Mouse (Mus musculus) lung, adult 2 months (tissue): ENCODE measurements around the gene Zbtb5. TPM values are rescaled to one million over a fixed set of nuclear protein-coding genes. Genes with fewer than 3 reads are reported as not detected.
A peak's percentile ranks its signal among the peaks of the same experiment; 100 is the strongest.

Experiments
- DNase-seq: peaks from one replicate; pipeline ENCODE4 v3.0.0; 2022
- H3K4me1 ChIP-seq: fragments of 200-500 bp; 2 replicates; pipeline ENCODE4 v1.6.1; 2011; ENCODE audit warnings: low read length; ENCODE audit not compliant: control insufficient read depth, insufficient read depth
- H3K4me3 ChIP-seq: fragments of 200-500 bp; replicated peaks from 2 replicates; pipeline ENCODE3; 2011; ENCODE audit warnings: low read depth, mild to moderate bottlenecking, control low read depth, low read length; ENCODE audit errors: extremely low read depth
- CTCF ChIP-seq: fragments of 200-500 bp; IDR thresholded peaks from 2 replicates; pipeline ENCODE4 v1.5.1; 2011; ENCODE audit warnings: mild to moderate bottlenecking, low read length, control low read depth; ENCODE audit not compliant: insufficient read depth
- POLR2A ChIP-seq: fragments of 200-500 bp; IDR thresholded peaks from 2 replicates; pipeline ENCODE4 v1.6.1; 2011; ENCODE audit warnings: low read depth, mild to moderate bottlenecking, control low read depth, low read length, borderline replicate concordance; ENCODE audit errors: extremely low read depth
- WGBS: fragments of 180-500 bp; shearing (Covaris S2); methylation state at CpG from one replicate; pipeline ENCODE4 v1.1.7; 2018; 5-methylcytosine and 5-hydroxymethylcytosine counted together
- polyA plus RNA-seq: library from polyadenylated mRNA; depleted of rRNA; stranded (reverse); fragments of >200 nt; gene quantifications from 2 replicates; pipeline ENCODE4 v1.2.3, GENCODE M21; 2012

Zbtb5 gene
- polyA plus RNA-seq, 1 experiment = 12.5 TPM

- 93% methylated on average over 5 of the region's 5 CpGs for WGBS
- no peak for DNase-seq
- TF ChIP-seq POLR2A = no peak
- TF ChIP-seq CTCF = no peak
- Histone ChIP-seq H3K4me3 (no peak overlapping the region), H3K4me1 (no peaks in the 10 kb centered on the region)
Observed at GRCm38 (mm10) chr4:44990560-44990959, 21.7 kb downstream of the Zbtb5 start.

GRCm38 (mm10) chr4:44983131-44983740 lies 29.0 kb downstream of the Zbtb5 start:
- no peak for TF ChIP-seq CTCF
- no peak for TF ChIP-seq POLR2A
- 70% methylated on average over 10 of the region's 10 CpGs for WGBS
- Histone ChIP-seq H3K4me3 (no peak overlapping the region), H3K4me1 (peaks cover 3% of the 10 kb centered on the region)
- no peak for DNase-seq

GRCm38 (mm10) chr4:44982440-44983130 lies 29.6 kb downstream of the Zbtb5 start:
- H3K4me3 ChIP-seq = no peak overlapping the region
- DNase-seq = no peak
- peaks cover 3% of the 10 kb centered on the region for H3K4me1 ChIP-seq
- 70% methylated on average over 11 of the region's 11 CpGs for WGBS
- no peak for TF ChIP-seq POLR2A
- no peak for TF ChIP-seq CTCF

- WGBS = 29% methylated on average over 5 of the region's 5 CpGs
- DNase-seq = no peak
- TF ChIP-seq CTCF (no peak), POLR2A (no peak)
- peak overlapping the region; percentile 95 for H3K4me3 ChIP-seq
- H3K4me1 ChIP-seq = peaks cover 3% of the 10 kb centered on the region
Observed at GRCm38 (mm10) chr4:44981974-44982287, 30.3 kb downstream of the Zbtb5 start.

- TF ChIP-seq POLR2A = peak; percentile 81
- 0 out of 2 replicates have a peak, but pooled peaks have one; percentile 4 for TF ChIP-seq CTCF
- DNase-seq = peak; percentile 78
- WGBS = 1% methylated on average over 40 of the region's 40 CpGs
Observed at GRCm38 (mm10) chr4:44981280-44981973, 30.8 kb downstream of the Zbtb5 start, which contains the start of gene Grhpr. Gene Grhpr, plus strand, starts transcription at chr4:44981395.

GRCm38 (mm10) chr4:44979794-44980338 lies 32.3 kb downstream of the Zbtb5 start:
- H3K4me1 ChIP-seq = peaks cover 3% of the 10 kb centered on the region
- TF ChIP-seq CTCF (no peak), POLR2A (no peak)
- WGBS = 49% methylated on average over 7 of the region's 7 CpGs
- H3K4me3 ChIP-seq = no peak overlapping the region
- DNase-seq = no peak

More at GRCm38 (mm10) chr4:44981280-44981973, 30.8 kb downstream of the Zbtb5 start, which contains the start of gene Grhpr:
- peak within 1 kb of the TSS; percentile 95 for H3K4me3 ChIP-seq
- peaks cover 3% of the 10 kb centered on the region for H3K4me1 ChIP-seq

- H3K4me1 ChIP-seq = peaks cover 3% of the 10 kb centered on the region
- no peak overlapping the region for H3K4me3 ChIP-seq
- 56% methylated on average over 5 of the region's 5 CpGs for WGBS
- no peak for DNase-seq
- TF ChIP-seq POLR2A (no peak), CTCF (no peak)
Observed at GRCm38 (mm10) chr4:44978175-44978574, 34.0 kb downstream of the Zbtb5 start.

- Histone ChIP-seq H3K4me3 (no peak overlapping the region), H3K4me1 (peaks cover 3% of the 10 kb centered on the region)
- DNase-seq = no peak
- 85% methylated on average over 10 of the region's 10 CpGs for WGBS
- TF ChIP-seq POLR2A (no peak), CTCF (no peak)
Observed at GRCm38 (mm10) chr4:44976921-44977710, 35.1 kb downstream of the Zbtb5 start.
